Mouse (Mus musculus) T-cell, adult 2 months (primary cell): ENCODE results near the gene Mbnl1.

Source experiments
- DNase-seq: peaks from one replicate; pipeline ENCODE4 v3.0.0; 2022; ENCODE audit warnings: low spot score

Gene Mbnl1

DNA sequence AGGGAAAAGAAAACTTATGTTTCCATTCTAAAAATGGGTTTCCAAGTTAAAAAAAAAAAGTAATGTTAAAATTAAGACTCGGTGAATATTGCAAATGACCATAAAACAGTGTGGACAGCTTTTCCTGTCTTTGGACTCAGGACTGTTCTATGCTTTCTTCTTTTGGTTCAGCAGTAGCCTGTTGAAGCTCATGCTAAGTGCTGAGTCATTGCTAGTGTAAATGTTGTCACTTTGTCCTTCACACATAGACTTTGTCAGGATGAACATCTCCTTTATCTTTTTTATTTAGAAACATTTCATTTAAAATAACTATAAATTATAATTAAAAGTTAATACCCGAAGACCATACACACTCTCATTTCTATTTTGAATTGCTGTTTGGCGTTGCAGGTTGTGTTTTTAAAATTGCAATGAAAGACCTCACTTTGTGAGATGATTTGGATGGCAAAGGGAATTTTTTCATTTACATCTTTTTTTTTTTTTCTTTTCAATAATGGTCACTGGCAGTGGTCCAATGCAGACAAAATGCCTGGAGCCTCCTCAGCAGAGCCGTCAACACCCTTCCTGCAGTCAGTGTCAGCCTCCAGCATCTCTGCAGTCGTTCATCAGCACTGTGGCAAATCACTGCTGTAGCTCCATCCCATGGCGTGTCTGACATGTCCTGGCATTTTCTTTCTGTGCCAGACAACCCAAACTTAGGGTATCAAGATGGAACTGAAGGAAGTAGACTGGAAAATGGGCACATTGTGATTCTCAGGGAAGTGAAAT, 96.4 kb downstream of the Mbnl1 start:
- no peak for DNase-seq

DNA sequence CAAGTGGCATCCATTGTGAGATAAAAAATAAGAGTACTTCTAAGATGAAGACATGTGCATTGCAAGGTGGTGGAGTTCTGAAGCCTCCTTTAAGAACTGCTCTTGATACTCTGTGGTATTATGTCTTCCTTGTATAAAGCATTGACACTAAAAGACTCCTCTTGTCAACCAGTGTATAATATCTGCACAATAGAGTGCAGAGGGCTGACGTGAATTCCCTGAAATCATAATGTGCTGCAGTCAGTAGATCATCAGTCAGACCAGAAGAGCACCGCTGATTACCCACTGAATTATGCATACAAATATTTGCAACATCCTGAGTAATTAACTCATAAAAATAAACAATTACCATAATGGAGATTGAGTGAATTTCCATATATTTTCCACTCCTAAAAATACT, 97.2 kb downstream of the Mbnl1 start:
- DNase-seq: no peak

DNA sequence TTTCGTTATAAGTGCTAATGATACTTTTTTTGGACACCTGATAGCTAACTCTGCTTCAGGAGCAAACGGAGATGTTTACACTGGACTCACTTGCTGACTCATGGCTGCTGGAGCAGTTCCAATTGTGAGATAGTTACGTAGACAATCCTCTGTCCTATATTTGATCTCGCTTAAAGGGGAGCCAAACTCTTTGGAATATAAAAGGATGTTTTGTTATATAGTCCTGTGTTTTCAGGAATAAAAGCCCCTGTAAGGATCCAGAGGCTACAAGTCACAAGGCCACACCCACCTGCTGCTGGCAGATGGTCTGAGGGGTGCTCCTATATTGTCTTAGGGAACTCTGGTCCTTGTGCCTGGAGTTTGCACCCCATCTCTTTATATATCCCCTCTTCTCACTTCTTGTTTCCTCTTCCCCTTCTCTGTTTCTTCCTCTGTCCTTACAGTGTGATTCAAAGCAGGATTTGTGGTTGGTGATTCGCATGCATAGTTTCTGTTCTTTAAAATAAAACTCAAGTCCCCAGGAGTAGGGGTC, 97.9 kb downstream of the Mbnl1 start:
- DNase-seq: no peak

- DNase-seq: no peak
These were observed 98.9 kb downstream of the Mbnl1 start for GRCm38 (mm10) chr3:60571493-60571892.

- DNase-seq: no peak
These were observed 101.6 kb downstream of the Mbnl1 start for GRCm38 (mm10) chr3:60574199-60574598.

DNA sequence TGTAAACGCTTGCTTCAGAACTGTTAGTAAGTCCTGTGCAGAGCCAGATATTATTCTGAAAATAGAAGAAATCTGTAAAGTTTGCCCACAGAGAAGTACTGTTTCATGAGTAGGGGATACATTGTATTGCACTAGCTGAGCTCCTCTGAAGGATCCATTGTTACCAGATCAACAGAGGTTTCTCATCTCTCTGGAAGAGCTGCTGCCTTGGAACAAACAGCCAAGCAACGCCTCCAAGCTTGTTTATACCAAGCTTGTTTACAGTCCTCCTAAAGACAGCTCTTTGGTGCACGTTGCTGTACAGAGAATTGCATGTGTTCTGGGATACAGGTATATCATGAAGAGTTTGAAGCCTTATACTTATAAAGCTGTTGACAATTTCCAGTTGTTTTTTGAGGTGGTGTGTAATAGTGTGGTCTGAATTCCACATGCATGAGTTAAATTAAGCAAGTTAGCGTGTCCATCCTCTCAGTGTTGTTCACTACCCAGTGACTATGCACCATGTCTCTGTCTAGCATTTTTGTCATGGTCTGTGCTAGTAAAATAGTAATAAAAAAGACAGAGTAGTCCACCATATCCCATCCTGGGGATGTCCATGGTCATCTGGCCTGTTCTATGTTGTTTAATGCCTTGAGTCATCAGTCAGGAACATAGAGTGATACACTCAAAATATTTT, 102.4 kb downstream of the Mbnl1 start:
- no peak for DNase-seq

DNA sequence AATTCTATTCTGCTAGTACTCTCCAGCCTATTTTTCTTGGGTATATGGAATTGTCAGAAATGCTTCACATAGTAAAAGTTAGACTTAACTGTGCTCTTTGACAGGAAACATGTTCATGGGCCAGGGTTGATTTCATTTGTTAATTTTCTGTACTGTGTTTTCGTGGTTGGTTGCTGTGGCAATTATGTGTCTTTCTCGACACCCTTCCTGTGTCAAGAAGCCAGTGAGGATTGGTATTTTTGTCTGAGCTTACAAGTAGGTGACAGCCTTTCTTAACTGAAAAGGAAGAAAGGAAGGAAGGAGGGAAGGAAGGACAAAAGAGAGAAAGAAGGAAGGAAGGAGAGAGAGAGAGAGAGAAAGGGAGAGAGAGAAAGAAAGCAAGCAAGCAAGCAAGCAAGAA, 103.3 kb downstream of the Mbnl1 start:
- peak; percentile 59 for DNase-seq

- DNase-seq: no peak
These were observed 103.9 kb downstream of the Mbnl1 start for GRCm38 (mm10) chr3:60576366-60577046.

DNA sequence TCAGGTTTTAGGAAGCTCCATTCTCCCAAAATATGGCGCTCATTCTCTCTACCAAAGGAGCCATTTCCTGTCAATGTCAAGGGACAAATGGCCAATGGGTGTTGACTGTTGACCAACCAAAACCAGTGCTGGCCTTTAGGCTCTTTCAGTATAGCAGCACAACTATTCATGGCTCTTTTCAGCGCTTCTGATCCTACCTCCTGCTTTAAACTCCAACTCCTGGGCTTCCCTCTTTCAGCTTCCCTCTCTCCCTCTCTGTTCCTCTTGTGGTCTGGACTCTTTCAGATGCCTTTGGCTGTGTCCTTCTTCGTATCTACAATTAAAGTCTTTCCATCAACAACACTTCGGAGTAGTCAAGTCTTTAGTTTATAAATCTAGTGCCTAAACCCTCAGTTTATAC, 107.2 kb downstream of the Mbnl1 start:
- DNase-seq: no peak

DNA sequence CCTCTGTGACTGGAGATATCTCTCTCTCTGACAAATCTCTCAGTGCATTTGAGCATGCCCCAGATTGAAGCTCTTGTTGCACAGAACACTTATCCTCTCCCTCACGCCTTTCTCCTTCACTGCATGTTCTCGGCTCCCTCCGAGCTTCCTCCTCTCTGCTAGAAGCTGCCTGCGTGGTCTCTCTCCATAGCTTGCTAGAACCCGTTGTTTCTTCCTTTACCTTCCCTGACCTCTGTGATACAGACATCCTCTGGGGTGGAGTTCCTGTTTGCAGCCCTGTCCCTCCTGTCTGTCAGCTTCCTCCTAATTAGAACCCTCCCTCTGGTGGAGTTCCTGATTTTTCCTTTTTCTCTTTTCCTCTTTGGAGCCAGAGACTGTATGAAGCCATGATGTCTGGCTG, 108.1 kb downstream of the Mbnl1 start:
- DNase-seq: no peak

GRCm38 (mm10) chr3:60582154-60582553, 109.5 kb downstream of the Mbnl1 start:
- no peak for DNase-seq

- DNase-seq: no peak
These were observed 110.0 kb downstream of the Mbnl1 start for GRCm38 (mm10) chr3:60582620-60583019.

DNA sequence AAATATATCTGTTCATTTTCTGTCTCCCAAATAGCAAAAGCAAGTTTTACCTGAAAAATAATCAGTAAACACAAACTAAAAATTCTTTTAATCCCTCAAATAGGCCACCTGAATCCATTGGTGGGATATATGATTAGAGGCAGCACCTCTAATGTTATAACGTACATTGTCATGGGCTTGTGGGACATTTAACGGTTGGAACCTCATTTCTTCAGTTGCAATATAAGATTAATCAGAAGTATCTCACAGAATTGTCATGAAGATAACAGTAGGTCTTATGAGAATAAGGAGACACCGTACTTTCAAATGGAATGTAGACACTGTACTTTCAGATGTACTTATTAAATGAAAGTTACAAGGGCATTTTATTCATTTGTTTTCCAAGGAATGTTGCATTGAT, 112.1 kb downstream of the Mbnl1 start:
- DNase-seq: no peak

- DNase-seq: no peak
These were observed 113.4 kb downstream of the Mbnl1 start for GRCm38 (mm10) chr3:60586046-60586445.

GRCm38 (mm10) chr3:60587149-60587548, 114.5 kb downstream of the Mbnl1 start:
- no peak for DNase-seq

- DNase-seq: peak; percentile 32
These were observed 116.7 kb downstream of the Mbnl1 start for GRCm38 (mm10) chr3:60589361-60589760.

DNA sequence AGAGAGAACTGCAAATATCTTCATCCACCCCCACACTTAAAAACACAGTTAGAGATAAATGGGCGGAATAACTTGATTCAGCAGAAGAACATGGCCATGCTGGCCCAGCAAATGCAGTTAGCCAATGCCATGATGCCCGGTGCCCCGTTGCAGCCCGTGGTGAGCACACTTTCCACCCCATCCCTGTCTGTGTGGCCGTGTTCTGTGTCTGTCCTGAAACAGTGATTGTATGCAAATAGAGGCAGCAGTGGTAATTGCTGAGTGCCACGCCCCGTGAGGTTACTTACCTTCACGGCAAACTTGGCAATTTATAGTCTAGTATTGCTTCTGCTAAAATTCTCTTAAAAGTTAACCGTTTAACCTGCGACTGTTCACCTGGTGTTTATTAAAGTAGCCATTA, 123.0 kb downstream of the Mbnl1 start:
- DNase-seq: no peak

GRCm38 (mm10) chr3:60596985-60597384, 124.4 kb downstream of the Mbnl1 start:
- no peak for DNase-seq

DNA sequence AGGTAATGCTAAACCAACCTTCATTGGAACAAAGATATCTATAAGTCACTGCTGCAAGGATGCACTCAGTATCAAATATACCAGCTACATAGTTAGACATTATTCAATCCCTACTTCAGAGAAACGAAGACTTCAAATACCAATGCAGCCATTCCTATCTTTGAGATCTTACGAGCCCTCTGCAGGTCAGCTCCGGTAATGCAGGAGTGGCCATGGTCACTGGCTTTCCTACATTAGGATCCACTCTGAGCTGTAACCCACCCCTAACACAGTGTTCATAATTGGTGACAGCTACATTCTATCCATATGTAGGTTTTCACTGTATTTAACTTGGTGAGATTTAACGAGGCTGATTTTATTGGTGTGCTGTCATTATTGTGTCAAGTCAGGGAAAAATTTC, 129.1 kb downstream of the Mbnl1 start:
- DNase-seq: peak; percentile 70

GRCm38 (mm10) chr3:60602923-60603549, 130.4 kb downstream of the Mbnl1 start:
- no peak for DNase-seq

DNA sequence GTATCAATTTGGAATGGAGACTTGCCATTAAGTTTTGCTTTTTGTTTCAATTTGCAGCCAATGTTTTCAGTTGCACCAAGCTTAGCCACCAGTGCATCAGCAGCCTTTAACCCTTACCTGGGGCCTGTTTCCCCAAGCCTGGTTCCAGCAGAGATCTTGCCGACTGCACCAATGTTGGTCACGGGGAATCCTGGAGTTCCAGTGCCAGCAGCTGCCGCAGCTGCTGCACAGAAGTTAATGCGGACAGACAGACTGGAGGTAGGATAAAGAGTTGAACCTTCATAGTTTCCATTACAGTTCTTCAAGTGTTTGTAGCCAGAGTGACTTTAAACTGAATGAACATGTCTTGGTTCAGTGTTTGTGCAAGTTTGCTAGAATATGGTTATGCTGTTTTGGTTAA, 131.0 kb downstream of the Mbnl1 start:
- DNase-seq: no peak

- DNase-seq: no peak
These were observed 131.6 kb downstream of the Mbnl1 start for GRCm38 (mm10) chr3:60604205-60604604.
